Mouse (Mus musculus) C2C12 (cell line): ENCODE measurements around the gene Vmn1r167.
"Not testable (repeated sequence)": the region's sequence is repeated elsewhere in the genome, so short reads cannot be mapped to it uniquely, and the experiment has no call there.

ENCODE experiments used
- CEBPB ChIP-seq: IDR thresholded peaks from one replicate; pipeline ENCODE4 v1.6.1; 2011; ENCODE audit warnings: low read depth, mild to moderate bottlenecking, control low read depth, moderate library complexity
- CTCF ChIP-seq: IDR thresholded peaks from one replicate; pipeline ENCODE4 v1.5.1; 2011; ENCODE audit not compliant: control insufficient read depth, insufficient read depth, insufficient read length
- MYOD1 ChIP-seq: IDR thresholded peaks from one replicate; pipeline ENCODE4 v1.6.1; 2011; ENCODE audit warnings: low read depth; ENCODE audit not compliant: control insufficient read depth, insufficient read length
- USF1 ChIP-seq: IDR thresholded peaks from one replicate; pipeline ENCODE4 v1.6.1; 2011; ENCODE audit warnings: low read depth, mild to moderate bottlenecking, control low read depth, moderate library complexity

- not testable (repeated sequence) for TF ChIP-seq CTCF, MYOD1, USF1, CEBPB
Measured at GRCm38 (mm10) chr7:23472886-23473285, 34.1 kb downstream of the Vmn1r167 start.
